Mouse (Mus musculus): Measurements from ENCODE around the gene Lipa.

The Lipa gene

DNA sequence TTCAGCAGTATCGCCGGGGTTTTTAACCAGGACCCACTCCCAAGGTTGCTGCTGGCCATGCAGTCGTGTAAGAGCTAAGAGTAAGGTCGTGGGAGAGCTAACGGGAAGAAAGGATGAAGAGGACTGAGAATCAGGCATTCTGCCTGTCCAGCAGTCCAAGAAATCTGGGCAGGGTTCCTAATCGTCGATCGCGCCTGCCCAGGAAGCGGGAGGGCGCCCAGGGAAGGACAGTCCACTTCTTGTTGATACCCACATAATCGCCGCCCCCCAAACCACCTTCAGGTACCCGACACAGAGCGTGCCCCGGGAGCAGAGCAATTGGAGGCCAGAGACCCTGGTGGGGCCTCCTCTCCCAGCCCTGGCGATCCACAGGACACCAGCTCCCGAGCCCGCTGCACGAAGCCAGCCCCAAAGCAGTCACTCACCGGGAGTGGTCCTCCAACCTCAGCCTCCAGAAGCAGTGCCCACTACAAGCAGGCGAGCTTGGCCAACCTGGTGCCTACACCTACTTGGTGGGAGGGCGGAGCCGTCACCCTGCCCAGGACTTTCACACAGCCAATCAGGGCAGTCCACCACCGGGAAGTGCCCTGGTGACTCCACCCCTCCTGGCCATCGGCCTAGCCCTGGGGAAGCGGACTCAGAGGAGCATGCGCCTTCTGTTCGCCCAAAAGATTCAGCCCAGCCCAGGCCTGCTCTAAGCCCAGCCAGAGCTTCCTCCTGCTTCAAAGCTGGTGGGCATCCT is at the start of gene Lipa:
Lipa (minus strand) TSS at position 534 of the 742 bp plus-strand sequence.
- peak; percentile 94 for DNase-seq (ENCODE audit: low spot score)

DNA sequence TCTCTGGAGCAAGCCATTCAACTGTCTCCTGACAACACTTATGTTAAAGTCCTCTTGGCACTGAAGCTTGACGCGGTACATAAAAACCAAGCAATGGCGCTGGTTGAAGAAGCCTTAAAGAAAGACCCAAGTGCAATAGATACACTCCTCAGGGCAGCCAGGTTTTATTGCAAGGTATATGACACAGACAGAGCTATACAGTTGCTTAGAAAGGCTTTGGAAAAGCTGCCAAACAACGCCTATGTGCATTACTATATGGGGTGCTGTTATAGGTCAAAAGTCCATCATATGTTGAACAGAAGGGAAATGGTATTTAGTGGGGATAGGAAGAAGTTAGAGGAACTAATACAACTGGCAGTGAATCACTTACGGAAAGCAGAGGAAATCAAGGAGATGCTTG is 46.4 kb upstream of the Lipa start:
- DNase-seq (ENCODE audit: low spot score): no peak

DNA sequence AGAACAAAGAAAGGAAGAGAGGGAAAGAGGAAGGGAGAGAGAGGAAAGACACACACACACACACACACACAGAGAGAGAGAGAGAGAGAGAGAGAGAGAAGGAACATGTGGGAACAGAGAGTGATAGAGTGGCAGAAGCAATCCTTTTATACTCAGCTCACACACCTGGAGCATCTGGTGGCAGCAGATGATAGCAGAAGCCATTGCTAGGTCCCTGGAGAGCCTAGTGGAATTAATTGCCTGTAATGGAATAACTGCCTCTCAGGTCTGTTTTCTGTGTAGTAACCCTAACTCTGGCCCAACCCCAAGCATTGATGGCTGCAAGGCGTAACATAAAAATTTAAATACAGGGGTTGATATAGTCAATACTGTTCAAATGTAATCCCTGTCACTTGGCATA is 43.8 kb upstream of the Lipa start:
- no peak for DNase-seq (ENCODE audit: low spot score)

DNA sequence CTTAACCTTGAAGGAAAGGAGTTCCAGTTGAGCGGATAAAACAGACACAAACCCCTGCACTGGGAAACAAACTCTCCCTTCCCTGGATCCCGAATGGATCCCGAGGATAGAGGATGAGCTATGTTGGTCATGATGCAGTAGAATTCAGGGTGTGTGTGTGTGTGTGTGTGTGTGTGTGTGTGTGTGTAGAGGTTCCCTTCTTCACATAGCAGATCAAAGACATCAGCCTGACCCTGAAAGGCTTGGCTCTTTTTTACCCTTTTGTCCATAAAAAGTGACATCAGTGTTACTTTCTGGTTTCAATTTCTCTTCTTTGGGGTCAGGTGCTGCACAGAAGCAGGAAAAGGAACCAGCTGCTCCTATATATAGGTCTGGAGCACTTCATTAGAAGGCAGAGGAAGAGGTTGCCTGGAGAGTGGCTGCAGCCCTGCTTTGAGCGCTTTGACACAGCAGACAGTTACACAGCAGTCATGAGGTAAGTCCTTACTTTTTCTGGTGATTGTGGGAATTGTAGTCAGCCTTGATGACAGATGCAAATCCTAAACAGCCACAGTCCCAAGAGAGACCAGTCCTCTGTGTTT is 42.7 kb upstream of the Lipa start:
- no peak for DNase-seq (ENCODE audit: low spot score)

DNA sequence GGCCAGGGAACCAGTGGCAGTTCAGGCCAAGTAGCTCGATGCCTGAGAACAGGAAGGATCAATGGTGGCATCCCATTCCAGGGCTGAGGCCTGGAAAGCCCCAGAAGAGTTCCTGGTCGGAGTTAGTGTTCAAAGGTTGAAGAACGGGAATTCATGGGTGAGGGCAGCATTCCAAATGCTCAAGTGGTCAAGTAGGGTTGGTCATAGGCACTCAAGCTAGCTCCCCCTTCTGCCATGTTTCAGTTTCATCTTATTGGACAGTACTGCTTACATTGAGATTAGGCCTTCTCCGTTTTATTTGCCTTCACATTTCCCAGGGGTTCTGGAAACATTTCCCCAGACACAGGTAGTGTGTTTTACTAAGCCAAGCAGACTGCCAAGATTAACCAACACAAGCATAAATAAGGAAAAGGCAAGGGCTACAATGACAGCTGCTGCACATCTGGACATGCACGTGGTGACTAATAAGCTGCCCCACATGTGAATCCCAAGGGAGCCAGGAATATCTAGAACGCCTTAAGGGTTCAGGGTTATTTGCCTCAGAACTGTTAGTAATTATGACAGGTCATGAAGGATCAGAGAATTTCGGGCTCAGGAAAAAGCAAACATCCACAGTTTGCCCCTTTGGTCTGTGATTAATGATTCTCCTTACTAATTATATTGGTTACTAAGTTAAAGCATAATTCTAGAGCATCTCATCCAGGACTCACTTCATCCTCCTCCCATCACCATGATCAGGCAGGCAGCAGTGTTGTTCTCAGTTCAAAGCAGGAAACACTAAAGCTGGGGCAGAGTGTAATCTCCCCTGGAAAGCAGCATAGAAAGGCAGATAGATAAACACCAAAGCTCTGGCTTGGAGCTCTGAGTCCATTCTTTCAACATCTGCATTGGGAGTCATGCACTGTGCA is 42.0 kb upstream of the Lipa start:
- no peak for DNase-seq (ENCODE audit: low spot score)

DNA sequence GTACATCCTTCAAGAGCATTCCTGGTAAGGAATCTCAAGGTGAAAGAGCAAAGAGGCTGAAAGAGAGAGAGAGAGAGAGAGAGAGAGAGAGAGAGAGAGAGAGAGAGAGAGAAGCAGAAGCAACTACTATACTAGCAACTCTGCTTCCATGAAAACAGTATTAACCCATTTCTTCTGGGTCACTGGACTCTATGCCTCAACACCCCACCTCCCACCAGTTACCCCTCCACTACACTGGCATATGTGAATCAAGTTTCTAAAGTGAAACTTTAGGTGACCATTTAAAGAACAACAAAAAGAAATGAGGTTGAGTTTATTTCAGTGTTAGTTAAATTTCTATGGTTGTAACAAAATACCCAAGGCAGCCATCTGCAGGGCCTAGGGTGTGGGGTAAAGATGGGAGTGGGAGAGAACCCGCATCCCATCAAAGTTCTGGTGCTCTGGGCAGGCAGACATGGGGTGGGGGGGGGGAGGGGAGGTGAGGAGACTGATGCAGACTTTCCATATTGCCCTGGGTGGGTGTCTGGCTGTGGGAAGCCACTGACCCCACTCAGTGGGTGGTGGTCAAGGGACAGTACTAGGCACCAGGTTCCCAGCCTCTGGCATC is 39.0 kb upstream of the Lipa start:
- no peak for DNase-seq (ENCODE audit: low spot score)

DNA sequence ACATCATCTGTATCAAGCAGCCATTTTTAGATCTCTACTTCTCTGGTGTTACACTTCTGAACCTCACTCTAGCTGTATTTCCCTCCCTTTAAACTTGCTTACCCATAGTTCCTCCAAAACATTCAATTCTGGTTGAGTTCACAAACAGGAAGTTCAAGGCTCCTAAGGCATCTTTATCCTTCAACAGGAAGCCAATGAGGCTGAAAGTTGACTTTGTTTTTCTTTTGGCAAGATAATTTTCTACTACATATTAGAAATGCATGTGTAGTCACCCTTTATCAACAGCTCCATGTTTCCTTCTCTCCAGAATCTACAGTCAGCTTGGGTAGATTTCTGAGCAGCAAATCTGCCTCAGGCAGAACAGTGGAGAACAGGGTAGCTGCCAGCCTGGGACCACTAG is 35.3 kb upstream of the Lipa start:
- no peak for DNase-seq (ENCODE audit: low spot score)

DNA sequence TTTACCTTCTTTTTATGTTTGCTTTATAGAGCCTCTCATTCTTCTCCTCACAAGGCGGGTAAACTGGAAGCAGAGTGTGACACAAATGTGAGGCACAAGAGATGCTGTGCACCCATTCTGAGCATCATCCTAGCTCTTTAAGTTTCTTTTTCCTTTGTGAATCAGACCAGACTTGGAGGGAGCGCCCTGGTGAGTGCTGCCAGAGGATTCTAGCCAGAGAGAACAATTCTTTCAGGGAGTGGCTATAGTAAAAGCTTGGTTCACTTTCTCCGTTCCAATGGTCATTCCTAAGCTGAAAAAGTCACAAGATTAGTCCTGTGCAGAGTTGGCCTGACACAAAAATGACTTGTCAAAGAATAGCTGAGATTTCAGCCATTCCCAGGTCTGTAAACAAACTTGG is 29.3 kb upstream of the Lipa start:
- no peak for DNase-seq (ENCODE audit: low spot score)

DNA sequence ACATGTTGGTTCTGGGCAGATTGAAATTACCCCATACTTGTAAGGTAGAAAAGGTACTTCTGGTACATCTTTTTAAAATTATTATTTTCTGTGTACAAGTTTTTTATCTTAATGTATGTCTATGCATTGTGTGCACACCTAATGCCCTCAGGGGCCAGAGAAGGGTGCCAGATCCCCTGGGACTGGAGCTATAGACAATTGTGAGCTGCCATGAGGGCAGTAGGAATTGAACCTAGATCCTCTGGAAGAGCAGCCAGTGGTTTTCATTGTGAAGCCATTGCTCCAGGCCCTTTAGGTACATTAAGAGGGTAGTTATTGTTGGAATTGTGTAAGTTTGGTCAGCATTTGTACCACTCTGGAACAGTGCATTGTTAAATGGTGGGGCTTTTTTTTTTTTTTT is 26.8 kb upstream of the Lipa start:
- no peak for DNase-seq (ENCODE audit: low spot score)

DNA sequence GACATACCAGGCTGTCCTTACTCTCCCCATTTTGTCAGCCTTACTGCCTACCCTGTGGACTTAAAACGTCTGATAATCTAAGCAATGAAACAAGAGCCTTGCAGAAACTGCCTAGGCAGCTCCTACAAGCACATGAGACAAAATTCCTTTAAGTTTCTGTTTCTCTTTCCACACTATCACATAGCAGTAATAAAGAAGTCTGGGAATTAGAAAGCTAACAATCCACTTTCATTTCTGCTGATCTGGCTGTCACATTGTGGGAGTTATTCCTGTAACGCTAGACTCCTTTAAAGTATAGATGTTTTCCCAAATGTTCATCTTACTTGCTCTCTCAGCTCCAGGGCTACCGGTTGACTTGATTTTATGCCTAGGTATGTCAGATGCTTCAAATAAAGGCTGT is 26.2 kb upstream of the Lipa start:
- no peak for DNase-seq (ENCODE audit: low spot score)

DNA sequence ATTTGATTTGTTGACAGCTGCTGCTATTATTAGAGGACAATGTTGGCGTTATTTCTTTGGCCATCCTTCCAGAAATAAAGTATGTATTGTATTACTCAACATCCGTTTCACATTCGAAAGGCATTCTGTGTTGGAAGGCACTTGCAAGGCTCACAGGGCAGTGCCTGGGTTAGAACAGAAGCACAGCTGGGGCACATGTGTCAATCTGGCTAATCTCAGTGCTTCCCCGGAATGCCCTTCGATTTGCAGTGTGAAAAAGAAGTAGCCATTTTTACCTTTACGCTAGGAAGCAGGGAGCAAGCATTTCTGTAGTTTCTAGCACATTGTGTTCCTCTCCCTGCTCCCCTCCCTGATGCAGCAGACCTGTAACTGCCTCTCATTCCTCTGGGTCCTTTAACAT is 25.7 kb upstream of the Lipa start:
- DNase-seq (ENCODE audit: low spot score): no peak

DNA sequence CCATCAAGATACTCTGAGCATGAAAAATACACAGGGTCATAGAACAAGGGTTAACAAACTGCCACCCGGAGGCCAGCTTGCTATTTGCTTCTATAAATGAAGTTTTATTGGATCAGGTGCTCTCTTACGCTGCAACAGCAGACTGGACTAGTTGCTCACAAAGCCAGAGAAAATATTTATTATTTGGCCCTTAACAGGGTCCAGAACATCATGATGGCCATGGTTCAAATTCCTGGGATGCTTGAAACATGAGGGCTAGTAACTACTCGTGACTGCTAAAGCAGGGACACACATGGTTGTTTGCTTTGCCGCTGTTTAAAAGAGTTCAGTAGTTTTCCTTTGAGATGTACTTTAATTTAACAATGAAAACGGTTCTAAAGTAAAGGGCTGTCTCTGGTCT is 24.7 kb upstream of the Lipa start:
- DNase-seq (ENCODE audit: low spot score): no peak

DNA sequence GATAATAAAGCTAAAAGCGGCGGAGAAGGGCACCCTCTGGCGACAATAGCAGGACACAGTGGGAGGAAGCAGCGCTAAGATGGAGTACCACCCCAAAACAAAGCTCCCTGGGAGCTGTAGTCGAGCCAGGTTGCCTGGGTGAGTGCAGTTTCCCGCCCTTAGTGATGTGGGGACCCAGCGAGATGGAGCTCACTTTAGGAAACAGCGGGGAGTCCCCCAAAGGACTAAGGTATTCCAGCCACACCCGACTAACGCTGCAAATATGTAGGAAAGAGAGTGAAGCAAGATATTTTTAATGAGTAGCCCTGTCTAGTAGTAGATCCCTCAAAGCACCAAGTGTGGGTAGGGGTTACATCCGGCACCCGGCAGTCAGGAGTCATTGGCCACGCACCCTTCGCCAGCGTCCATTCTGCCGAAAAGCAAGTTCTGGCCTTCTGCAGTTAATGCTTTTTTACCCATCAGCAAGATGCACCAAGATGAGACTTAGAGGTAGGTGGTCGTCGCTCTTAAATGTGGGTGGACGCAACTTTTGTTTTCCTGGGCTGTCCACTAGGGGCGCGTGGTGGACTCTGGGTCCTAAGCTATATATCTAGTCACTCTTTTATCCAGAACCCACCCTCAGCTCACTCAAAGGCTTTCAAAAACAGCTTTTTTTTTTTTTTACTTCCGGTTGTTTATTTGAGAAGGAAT is 23.4 kb upstream of the Lipa start, which contains the start of gene Ifit2:
Ifit2 (plus strand) TSS at position 161 of the 690 bp plus-strand sequence.
- peak; percentile 85 for DNase-seq (ENCODE audit: low spot score)

DNA sequence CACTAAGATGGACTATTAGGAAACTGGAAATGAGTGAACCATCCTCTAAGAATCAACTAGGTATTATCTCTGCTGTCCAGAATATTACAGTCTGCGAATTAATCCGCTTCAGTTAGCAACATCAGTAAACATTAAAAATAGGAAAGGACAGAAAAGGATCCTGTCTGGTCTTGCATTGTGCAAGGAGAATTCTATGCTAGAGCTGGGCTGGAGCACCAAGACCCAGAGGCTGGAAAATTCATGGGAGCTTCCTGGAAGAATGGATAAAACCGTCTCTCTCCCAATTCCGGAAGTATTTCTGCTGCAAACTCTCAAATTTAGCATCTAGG is 22.9 kb upstream of the Lipa start:
- DNase-seq (ENCODE audit: low spot score): no peak

DNA sequence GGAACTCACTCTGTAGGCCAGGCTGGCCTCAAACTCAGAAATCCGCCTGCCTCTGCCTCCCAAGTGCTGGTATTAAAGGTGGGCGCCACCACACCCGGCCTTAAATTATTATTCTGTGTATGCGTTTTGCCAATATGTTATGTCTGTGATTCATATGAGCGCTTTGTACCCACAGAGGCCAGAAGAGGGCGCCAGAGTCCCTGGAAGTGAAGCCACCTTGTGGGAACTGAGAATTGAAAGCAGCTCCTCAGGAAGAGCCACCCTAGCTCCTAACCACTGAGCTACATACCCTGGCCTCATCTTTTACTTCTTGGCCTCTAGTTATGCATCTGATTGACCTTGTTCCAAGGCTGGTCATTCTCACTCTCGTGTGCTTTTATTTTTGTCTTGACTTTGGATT is 20.7 kb upstream of the Lipa start:
- peak; percentile 85 for DNase-seq (ENCODE audit: low spot score)

DNA sequence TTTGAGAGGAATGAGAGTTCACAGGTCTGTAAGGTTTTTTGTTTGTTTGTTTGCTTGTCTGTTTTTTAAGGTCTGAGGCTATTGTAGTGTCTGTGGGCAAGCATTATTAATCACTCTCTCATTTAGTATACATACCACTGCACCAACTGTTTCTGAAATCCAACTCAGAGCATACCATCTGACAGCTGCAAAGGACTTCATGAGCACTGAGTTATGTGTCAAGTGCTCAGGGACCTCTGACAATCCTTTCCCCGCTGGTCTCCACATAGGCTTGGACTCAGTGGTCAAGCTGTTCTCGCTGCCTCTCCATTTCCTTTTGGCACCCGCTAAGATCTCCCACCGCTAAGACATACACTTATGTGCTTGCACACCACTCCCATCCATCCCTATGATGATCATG is 18.9 kb upstream of the Lipa start:
- DNase-seq (ENCODE audit: low spot score): no peak

DNA sequence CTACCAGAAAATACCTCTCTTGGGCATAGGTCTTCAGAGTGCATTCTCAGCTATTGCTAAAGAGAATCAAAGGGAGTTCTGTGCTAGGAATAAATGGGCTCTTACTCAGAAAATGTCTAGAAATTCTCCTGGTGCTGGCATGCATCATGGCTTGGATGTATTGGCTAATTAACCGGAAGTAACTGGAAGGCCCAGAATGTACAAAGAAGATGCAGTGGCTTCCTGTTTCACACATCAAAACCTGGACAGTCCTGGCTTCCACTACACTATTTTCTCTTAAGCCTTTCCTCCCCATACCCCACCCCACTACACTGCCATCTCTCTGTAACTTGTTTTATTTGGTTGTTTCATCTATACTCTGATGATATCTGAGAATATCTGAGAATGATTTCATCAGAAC is 12.1 kb upstream of the Lipa start:
- DNase-seq (ENCODE audit: low spot score): no peak

DNA sequence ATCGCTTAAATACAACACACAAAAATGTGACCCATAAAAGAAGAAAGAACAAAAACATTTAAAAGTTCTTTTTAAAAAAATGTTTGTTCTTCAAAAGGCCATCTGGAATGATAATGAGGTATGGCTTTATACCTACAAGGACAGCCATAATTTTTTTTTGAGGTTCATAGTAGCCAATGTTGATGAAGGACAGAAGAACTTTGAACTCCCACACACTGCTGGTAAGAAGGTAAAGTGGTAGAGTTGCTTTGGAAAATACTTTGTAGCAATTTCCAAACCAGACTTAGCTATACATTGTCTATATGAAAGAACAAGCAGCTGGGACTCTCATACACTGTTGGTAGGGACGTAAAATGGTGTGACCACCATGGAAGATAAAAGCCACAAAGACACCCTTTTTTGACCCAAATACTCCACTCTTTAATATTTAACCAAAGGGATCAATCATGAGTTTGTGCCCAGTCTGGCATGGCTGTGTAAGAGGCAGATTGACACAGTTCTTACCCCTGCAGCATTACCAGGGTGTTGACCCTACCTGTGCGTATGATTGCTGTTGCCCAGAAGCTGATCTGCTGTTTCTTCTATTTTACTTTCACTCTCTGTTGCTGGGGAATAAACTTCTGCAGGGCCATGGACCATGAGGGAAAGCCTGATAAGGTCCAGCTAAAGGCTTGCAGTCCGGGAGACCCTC is 4.9 kb upstream of the Lipa start:
- DNase-seq (ENCODE audit: low spot score): no peak

DNA sequence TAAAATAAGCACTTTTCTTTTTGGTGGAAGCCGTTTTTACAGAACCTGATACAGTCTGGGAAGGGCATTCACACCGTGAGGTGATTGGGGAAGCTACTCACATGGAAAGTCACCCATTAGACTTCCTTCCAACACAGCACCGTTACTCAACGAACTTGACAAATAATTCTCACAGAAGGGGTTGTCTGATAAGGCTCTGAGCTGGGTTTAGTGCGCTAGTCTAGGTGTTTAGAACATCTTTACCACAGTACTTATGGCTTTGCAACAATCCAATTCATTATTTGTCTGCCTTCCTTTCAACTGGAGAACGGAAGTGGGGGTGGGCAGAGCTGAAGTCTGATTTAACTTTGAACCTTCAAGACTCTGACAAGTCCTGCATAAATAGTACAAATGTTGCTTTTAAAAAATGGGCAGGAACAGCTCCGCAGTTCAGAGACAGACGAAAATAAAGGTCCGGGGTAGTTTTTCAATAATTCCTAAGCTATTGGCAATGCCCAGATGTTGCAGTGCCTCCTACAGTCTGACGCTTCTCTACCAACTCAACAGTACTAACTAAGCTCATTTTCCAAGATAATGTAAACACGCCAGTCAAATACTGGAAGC is 852 bp downstream of the Lipa start:
- DNase-seq (ENCODE audit: low spot score): peak; percentile 13

DNA sequence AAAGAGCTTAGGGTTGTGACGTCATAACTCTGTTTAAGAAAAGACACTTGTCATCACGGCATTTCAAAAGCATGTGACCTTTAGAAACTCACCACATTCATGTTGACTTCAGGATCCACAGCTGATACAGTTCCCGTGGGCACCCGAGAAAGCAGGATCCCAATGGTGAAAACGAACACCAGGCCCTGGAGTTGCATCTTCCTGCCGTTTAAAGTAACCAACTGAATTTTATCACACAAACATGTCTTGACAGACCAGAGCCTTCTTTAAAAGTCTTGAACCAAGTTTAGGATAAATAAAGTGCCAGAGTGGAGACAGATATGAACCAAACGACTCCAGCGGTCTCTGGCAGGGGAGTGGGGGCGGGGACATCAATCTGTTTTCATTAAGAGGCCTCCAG is 2.6 kb downstream of the Lipa start:
- peak; percentile 18 for DNase-seq (ENCODE audit: low spot score)

DNA sequence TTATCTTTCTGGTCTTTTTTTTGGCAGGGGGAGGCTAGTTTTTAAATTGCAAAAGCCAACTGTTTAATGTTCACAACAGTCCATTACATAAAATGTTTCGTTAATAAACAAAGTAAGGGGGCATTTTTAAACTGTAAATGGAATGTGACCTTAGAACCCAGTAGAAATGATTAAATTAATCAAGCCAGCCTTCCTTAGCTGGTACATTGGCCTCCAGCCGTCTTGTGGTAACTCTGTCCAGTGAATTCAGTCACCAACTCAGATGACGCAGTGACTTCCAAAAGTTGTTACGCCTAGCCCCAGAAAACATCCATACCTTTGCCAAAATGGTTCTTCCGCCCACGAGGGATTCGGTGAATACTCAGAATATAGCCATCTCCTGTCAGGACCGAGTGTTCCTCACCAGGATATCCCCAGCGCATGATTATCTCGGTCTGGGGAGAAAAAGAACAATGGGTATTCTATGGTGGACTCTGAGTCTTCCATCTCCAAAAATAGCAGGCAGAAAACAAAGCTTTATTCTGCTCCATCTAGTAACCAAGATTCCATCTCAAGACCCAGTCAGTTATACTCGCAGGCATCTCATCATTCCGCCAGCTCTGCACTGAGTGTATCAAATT is 4.1 kb downstream of the Lipa start:
- no peak for DNase-seq (ENCODE audit: low spot score)
